In the genomic region with DNA sequence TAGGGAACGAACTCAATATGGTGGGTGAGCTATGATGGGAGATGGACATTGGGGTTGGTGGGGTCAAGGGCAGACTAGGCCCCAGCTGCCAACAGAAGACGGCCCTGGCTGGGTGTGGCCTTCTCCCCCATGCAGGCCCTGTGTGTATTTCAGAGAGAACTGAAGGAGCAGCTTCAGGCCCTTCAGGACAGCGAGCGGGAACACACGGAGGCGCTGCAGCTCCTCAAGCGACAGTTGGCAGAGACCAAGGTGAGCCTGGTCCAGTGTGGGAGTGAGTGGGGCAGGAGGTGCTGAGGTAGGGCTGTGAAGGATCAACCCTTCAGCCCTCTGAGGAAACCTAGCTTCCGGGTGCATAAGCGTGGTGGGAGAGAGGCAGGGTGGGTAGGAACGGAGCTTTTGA, we compare ENCODE assay signal across 22 mouse cellular contexts.
"Had no signal": no experiment of that assay in that cellular context is flagged by ENCODE, and none has a peak within 500 bp of the region (broad histone marks: within the 10 kb centered on the region; RNA-seq: fewer than 3 reads in every experiment).

No protein-coding gene starts in this region.

- DNase-seq: kidney, adult 9 months; kidney, postnatal 14 days; kidney, postnatal 4 days; layer of hippocampus, adult 9-11 months; liver, postnatal 0 days; lung, embryonic 14.5 days; retina, postnatal 1 day; right cerebral cortex, postnatal 25 days; spleen, adult 18-20 months; thymus, postnatal 25 days had no signal

- H3K4me3 ChIP-seq: left cerebral cortex, adult 2 months; limb, embryonic 12.5 days; limb, embryonic 15.5 days; midbrain, embryonic 10.5 days; midbrain, embryonic 13.5 days; myocyte; neural tube, embryonic 13.5 days; stomach, embryonic 15.5 days had no signal

- H3K27me3 ChIP-seq: limb, embryonic 12.5 days; limb, embryonic 15.5 days; midbrain, embryonic 13.5 days; neural tube, embryonic 13.5 days; stomach, embryonic 15.5 days had no signal

- H3K36me3 ChIP-seq: stomach, embryonic 15.5 days had no signal

- H3K9me3 ChIP-seq: limb, embryonic 12.5 days; limb, embryonic 15.5 days; midbrain, embryonic 10.5 days; midbrain, embryonic 13.5 days; neural tube, embryonic 13.5 days; stomach, embryonic 15.5 days had no signal

- ATAC-seq: liver, postnatal 0 days; lung, postnatal 0 days; midbrain, embryonic 13.5 days; midbrain, embryonic 16.5 days had no signal

- H3K27ac ChIP-seq: left cerebral cortex, adult 2 months; limb, embryonic 12.5 days; limb, embryonic 15.5 days; liver, embryonic 14.5 days; macrophage; midbrain, embryonic 10.5 days; midbrain, embryonic 13.5 days; neural tube, embryonic 13.5 days; stomach, embryonic 15.5 days had no signal
